Mouse (Mus musculus) forebrain, embryonic 16.5 days (tissue): ENCODE measurements at regions not wholly inside any gene's neighbourhood (a gene's known extent, or its start where the extent isn't known, plus 50 kb on each side); places are given as distances from the start of the nearest gene placed in this dataset.
"Not testable (repeated sequence)": the region's sequence is repeated elsewhere in the genome, so short reads cannot be mapped to it uniquely, and the experiment has no call there.

Source experiments
- ATAC-seq: fragments of 200-750 bp; cut with Nextera tagmentation; 2 replicates; pipeline ENCODE4 v1.8.0; 2017; ENCODE audit warnings: mild to moderate bottlenecking, moderate library complexity
- H3K27ac ChIP-seq: fragments of 300-500 bp; sonication (generic); 2 replicates; pipeline ENCODE4 v1.5.1; 2014; ENCODE audit warnings: low read length, control low read depth
- H3K27me3 ChIP-seq: fragments of 300-500 bp; sonication (generic); replicated peaks from 2 replicates; pipeline ENCODE4 v1.6.1; 2014; ENCODE audit warnings: low read length; ENCODE audit not compliant: control insufficient read depth, insufficient read depth
- H3K36me3 ChIP-seq: fragments of 300-500 bp; sonication (generic); 2 replicates; pipeline ENCODE4 v1.6.1; 2014; ENCODE audit not compliant: control insufficient read depth, insufficient read depth
- H3K4me1 ChIP-seq: fragments of 300-500 bp; sonication (generic); replicated peaks from 2 replicates; pipeline ENCODE4 v1.6.1; 2014; ENCODE audit warnings: low read length; ENCODE audit not compliant: control insufficient read depth, insufficient read depth
- H3K4me2 ChIP-seq: fragments of 300-500 bp; sonication (generic); 2 replicates; pipeline ENCODE4 v1.6.1; 2014; ENCODE audit warnings: mild to moderate bottlenecking, low read length, control low read depth
- H3K4me3 ChIP-seq: fragments of 300-500 bp; sonication (generic); replicated peaks from 2 replicates; pipeline ENCODE4 v1.5.1; 2014; ENCODE audit warnings: mild to moderate bottlenecking, low read length, control low read depth
- H3K9ac ChIP-seq: fragments of 300-500 bp; sonication (generic); replicated peaks from 2 replicates; pipeline ENCODE4 v1.6.1; 2014; ENCODE audit warnings: low read depth, low read length, control low read depth
- H3K9me3 ChIP-seq: fragments of 300-500 bp; sonication (generic); 2 replicates; pipeline ENCODE4 v1.6.1; 2016; ENCODE audit warnings: low read length; ENCODE audit not compliant: control insufficient read depth
- WGBS: fragments of 180-500 bp; shearing (Covaris S2); extraction: QIAGEN DNeasy Blood & Tissue Kit; methylation state at CpG from one replicate; pipeline ENCODE4 v1.1.7; 2014; 5-methylcytosine and 5-hydroxymethylcytosine counted together

- H3K9ac ChIP-seq = no peak overlapping the region
- no peaks in the 10 kb centered on the region for H3K9me3 ChIP-seq
- H3K27me3 ChIP-seq = no peaks in the 10 kb centered on the region
- no peak overlapping the region for H3K4me3 ChIP-seq
- H3K4me1 ChIP-seq = no peaks in the 10 kb centered on the region
- H3K36me3 ChIP-seq = no peaks in the 10 kb centered on the region
- 82% methylated on average over 3 of the region's 3 CpGs for WGBS
- H3K27ac ChIP-seq = no peak overlapping the region
- no peak overlapping the region for H3K4me2 ChIP-seq
- ATAC-seq = no peak
Measured at GRCm38 (mm10) chr10:110840864-110841263, 78.7 kb upstream of the Csrp2 start.

GRCm38 (mm10) chr10:110841670-110842069 is 77.9 kb upstream of the Csrp2 start:
- 82% methylated on average over 3 of the region's 3 CpGs for WGBS
- Histone ChIP-seq H3K4me1 (no peaks in the 10 kb centered on the region), H3K27ac (no peak overlapping the region), H3K9me3 (no peaks in the 10 kb centered on the region), H3K4me3 (no peak overlapping the region), H3K4me2 (no peak overlapping the region), H3K36me3 (no peaks in the 10 kb centered on the region), H3K9ac (no peak overlapping the region), H3K27me3 (no peaks in the 10 kb centered on the region)
- no peak for ATAC-seq

- not testable (repeated sequence) for H3K4me2 ChIP-seq, H3K27ac ChIP-seq, ATAC-seq, H3K9me3 ChIP-seq, H3K27me3 ChIP-seq, H3K9ac ChIP-seq, H3K4me1 ChIP-seq, H3K36me3 ChIP-seq, H3K4me3 ChIP-seq
- WGBS = 37% methylated on average over 3 of the region's 3 CpGs
Measured at GRCm38 (mm10) chr10:110854663-110855163, 64.9 kb upstream of the Csrp2 start.

- WGBS = 32% methylated on average over 4 of the region's 4 CpGs
- ATAC-seq = not testable (repeated sequence)
Measured at GRCm38 (mm10) chr10:110855645-110856383, 63.8 kb upstream of the Csrp2 start.

GRCm38 (mm10) chr10:110857320-110858097 is 62.1 kb upstream of the Csrp2 start:
- Histone ChIP-seq H3K27me3 (no peaks in the 10 kb centered on the region), H3K4me2 (no peak overlapping the region), H3K27ac (no peak overlapping the region), H3K9me3 (no peaks in the 10 kb centered on the region), H3K9ac (no peak overlapping the region), H3K4me3 (no peak overlapping the region), H3K36me3 (no peaks in the 10 kb centered on the region), H3K4me1 (peaks cover 10% of the 10 kb centered on the region; the same call in 1 of the 2 replicates)
- whole genome bisulfite sequencing = 59% methylated on average over 3 of the region's 3 CpGs
- peak; percentile 82 for ATAC-seq

More at GRCm38 (mm10) chr10:110855645-110856383, 63.8 kb upstream of the Csrp2 start:
- H3K27ac ChIP-seq, H3K9me3 ChIP-seq, H3K4me2 ChIP-seq, H3K9ac ChIP-seq, H3K4me3 ChIP-seq, H3K4me1 ChIP-seq, H3K36me3 ChIP-seq, H3K27me3 ChIP-seq: not testable (repeated sequence)

GRCm38 (mm10) chr10:110858098-110858360 is 61.6 kb upstream of the Csrp2 start:
- ATAC-seq = peak; percentile 73
- H3K9ac ChIP-seq = no peak overlapping the region
- WGBS = 44% methylated on average over 5 of the region's 5 CpGs
- no peak overlapping the region for H3K4me3 ChIP-seq
- H3K36me3 ChIP-seq = no peaks in the 10 kb centered on the region
- H3K9me3 ChIP-seq = no peaks in the 10 kb centered on the region
- H3K27me3 ChIP-seq = no peaks in the 10 kb centered on the region
- H3K27ac ChIP-seq = 0 out of 2 replicates have a peak overlapping the region, but pooled peaks have one; percentile 3
- H3K4me2 ChIP-seq = no peak overlapping the region
- peaks cover 10% of the 10 kb centered on the region; the same call in 1 of the 2 replicates for H3K4me1 ChIP-seq

GRCm38 (mm10) chr10:110858407-110858920 is 61.1 kb upstream of the Csrp2 start:
- no peak overlapping the region for H3K4me3 ChIP-seq
- no peaks in the 10 kb centered on the region for H3K36me3 ChIP-seq
- H3K9ac ChIP-seq = no peak overlapping the region
- WGBS = 46% methylated on average over 4 of the region's 4 CpGs
- ATAC-seq = 0 out of 2 replicates have a peak, but pooled peaks have one; percentile 6
- no peak overlapping the region for H3K27ac ChIP-seq
- H3K4me2 ChIP-seq = no peak overlapping the region
- H3K27me3 ChIP-seq = no peaks in the 10 kb centered on the region
- no peaks in the 10 kb centered on the region for H3K9me3 ChIP-seq
- peaks cover 10% of the 10 kb centered on the region; the same call in 1 of the 2 replicates for H3K4me1 ChIP-seq

GRCm38 (mm10) chr10:110859307-110859706 is 60.3 kb upstream of the Csrp2 start:
- no peak overlapping the region for H3K4me2 ChIP-seq
- ATAC-seq = no peak
- no peak overlapping the region for H3K4me3 ChIP-seq
- no peaks in the 10 kb centered on the region for H3K36me3 ChIP-seq
- H3K9ac ChIP-seq = no peak overlapping the region
- no peak overlapping the region for H3K27ac ChIP-seq
- peaks cover 10% of the 10 kb centered on the region; the same call in 1 of the 2 replicates for H3K4me1 ChIP-seq
- no peaks in the 10 kb centered on the region for H3K9me3 ChIP-seq
- 97% methylated on average over 1 of the region's 1 CpGs for WGBS
- H3K27me3 ChIP-seq = no peaks in the 10 kb centered on the region
